Mouse (Mus musculus) MEL (cell line): ENCODE data around the gene Zfp985.
"Not testable (repeated sequence)": the region's sequence is repeated elsewhere in the genome, so short reads cannot be mapped to it uniquely, and the experiment has no call there.

Experiments used
- CTCF ChIP-seq, 3 experiments: IDR thresholded peaks in 2 of 3; conservative IDR thresholded peaks in 1 of 3; 2 replicates each; pipeline ENCODE4 v1.5.1; 2011 to 2012; ENCODE audit warnings: low read length in 3 of 3, low read depth in 2 of 3, mild to moderate bottlenecking in 2 of 3, improper control_type of control experiment in 1 of 3, inconsistent platforms in 1 of 3, mixed read lengths in 1 of 3, moderate library complexity in 1 of 3; ENCODE audit not compliant: control insufficient read depth in 1 of 3, insufficient read depth in 1 of 3, poor library complexity in 1 of 3, severe bottlenecking in 1 of 3
- ELF1 ChIP-seq: IDR thresholded peaks from 2 replicates; pipeline ENCODE4 v1.6.1; 2014; ENCODE audit warnings: low read depth, mild to moderate bottlenecking, inconsistent platforms, low read length, improper control_type of control experiment, moderate library complexity
- ETS1 ChIP-seq: IDR thresholded peaks from 2 replicates; pipeline ENCODE4 v1.6.1; 2012; ENCODE audit warnings: low read depth, mild to moderate bottlenecking, inconsistent platforms, low read length, improper control_type of control experiment, moderate library complexity
- MAX ChIP-seq: IDR thresholded peaks from 2 replicates; pipeline ENCODE4 v1.6.1; 2011; ENCODE audit warnings: low read length, improper control_type of control experiment
- MXI1 ChIP-seq: IDR thresholded peaks from 2 replicates; pipeline ENCODE4 v1.6.1; 2011; ENCODE audit warnings: mild to moderate bottlenecking, low read depth, low read length, improper control_type of control experiment
- POLR2A ChIP-seq, 2 experiments: IDR thresholded peaks; 2 replicates each; pipeline ENCODE4 v1.6.1; 2011 to 2012; ENCODE audit warnings: low read length in 2 of 2, mild to moderate bottlenecking in 2 of 2, control low read depth in 1 of 2, improper control_type of control experiment in 1 of 2, low read depth in 1 of 2, moderate library complexity in 1 of 2; ENCODE audit not compliant: control insufficient read depth in 1 of 2, insufficient read depth in 1 of 2, poor library complexity in 1 of 2
- POLR2AphosphoS5 ChIP-seq: IDR thresholded peaks from 2 replicates; pipeline ENCODE4 v1.6.1; 2012; ENCODE audit warnings: low read depth, borderline replicate concordance, mild to moderate bottlenecking, inconsistent platforms, low read length, moderate library complexity, mixed read lengths
- TAL1 ChIP-seq: IDR thresholded peaks from 2 replicates; pipeline ENCODE4 v1.6.1; 2012; ENCODE audit warnings: mild to moderate bottlenecking, inconsistent platforms, low read length, moderate library complexity, mixed read lengths
- TCF12 ChIP-seq: IDR thresholded peaks from 2 replicates; pipeline ENCODE4 v1.6.1; 2014; ENCODE audit warnings: low read depth, mild to moderate bottlenecking, inconsistent platforms, low read length, improper control_type of control experiment, moderate library complexity
- USF2 ChIP-seq, 2 experiments: IDR thresholded peaks; 2 replicates each; pipeline ENCODE4 v1.6.1; 2011 to 2012; ENCODE audit warnings: improper control_type of control experiment in 2 of 2, low read length in 2 of 2, borderline replicate concordance in 1 of 2, inconsistent platforms in 1 of 2, low read depth in 1 of 2, mild to moderate bottlenecking in 1 of 2; ENCODE audit not compliant: insufficient read depth in 1 of 2

DNA sequence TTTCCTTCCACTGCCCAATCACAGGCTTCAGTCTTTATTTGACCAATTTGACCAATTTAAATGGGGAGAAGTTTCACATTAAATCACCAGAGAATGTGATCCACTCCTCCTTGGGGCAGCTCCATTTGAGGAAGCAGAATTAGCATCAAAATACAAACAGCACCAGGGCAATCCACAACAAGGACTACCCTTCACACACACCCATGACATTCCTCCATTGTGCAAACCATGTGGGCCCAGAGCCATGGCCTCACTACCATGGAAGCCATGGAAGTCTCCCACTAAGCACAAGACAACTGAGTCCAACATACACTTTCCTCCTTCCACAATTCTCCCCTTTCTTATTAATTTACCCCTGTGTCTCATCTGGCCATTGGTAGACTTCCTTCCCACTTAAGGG, 17.2 kb upstream of the Zfp985 start:
- not testable (repeated sequence) for TF ChIP-seq TAL1; MXI1; POLR2A (IDR thresholded peaks at IDR 0.05; ENCODE audit: control insufficient read depth in 1 of 2, insufficient read depth in 1 of 2, low read depth in 1 of 2, low read length in 2 of 2, poor library complexity in 1 of 2); ETS1; ELF1; TCF12; POLR2AphosphoS5; MAX; USF2 (IDR thresholded peaks at IDR 0.05; ENCODE audit: borderline replicate concordance in 1 of 2, insufficient read depth in 1 of 2, low read depth in 1 of 2, low read length in 2 of 2); CTCF (IDR thresholded peaks at IDR 0.05 in 2 of 3, conservative IDR thresholded peaks at IDR 0.05 in 1 of 3; ENCODE audit: control insufficient read depth in 1 of 3, insufficient read depth in 1 of 3, low read depth in 2 of 3, low read length in 3 of 3, poor library complexity in 1 of 3, severe bottlenecking in 1 of 3)
